Mouse (Mus musculus): ENCODE measurements around the gene Slit1.

GRCm38 (mm10) chr19:41759270-41759669 is 15.8 kb upstream of the Slit1 start:
- TF ChIP-seq POLR2A (IDR thresholded peaks at IDR 0.05; ENCODE audit: insufficient read length, low read depth), result no peak
- TF ChIP-seq TCF3 (IDR thresholded peaks at IDR 0.05; ENCODE audit: insufficient read length, low read depth), result no peak
- TF ChIP-seq POLR2AphosphoS2 (IDR thresholded peaks at IDR 0.05; ENCODE audit: insufficient read length, low read depth), result no peak
- no peak for TF ChIP-seq REST (IDR thresholded peaks at IDR 0.05; ENCODE audit: insufficient read depth, insufficient read length)
- no peak for TF ChIP-seq MAX (IDR thresholded peaks at IDR 0.05; ENCODE audit: low read depth)
- no peak for TF ChIP-seq E2F4 (IDR thresholded peaks at IDR 0.05; ENCODE audit: insufficient read depth)
- TF ChIP-seq CEBPB (IDR thresholded peaks at IDR 0.05; ENCODE audit: insufficient read depth, poor library complexity, severe bottlenecking), result no peak
- no peak for TF ChIP-seq TCF12 (IDR thresholded peaks at IDR 0.05; ENCODE audit: insufficient read depth, poor library complexity, severe bottlenecking)
